Mouse (Mus musculus): ENCODE measurements around the gene Id3. TPM values are rescaled to one million over a fixed set of nuclear protein-coding genes. Genes with fewer than 3 reads are reported as not detected.

Id3 gene
- polyA plus RNA-seq, 1 experiment from 2014 or later, result 543 TPM

GRCm38 (mm10) chr4:136179456-136179855, 36.2 kb downstream of the Id3 start:
- Histone ChIP-seq H3K9ac (ENCODE audit: low read length) (no peak overlapping the region), H3K4me3 (ENCODE audit: low read depth, low read length) (no peak overlapping the region), H3K36me3 (ENCODE audit: control insufficient read depth, insufficient read depth, low read length) (no peaks in the 10 kb centered on the region), H3K27me3 (ENCODE audit: control insufficient read depth, insufficient read depth, low read length) (no peaks in the 10 kb centered on the region), H3K4me2 (no peak overlapping the region; the same call in 1 of the 2 replicates), H3K27ac (ENCODE audit: low read depth, low read length) (no peak overlapping the region), H3K4me1 (ENCODE audit: control insufficient read depth, insufficient read depth, low read length) (peaks cover 24% of the 10 kb centered on the region), H3K9me3 (ENCODE audit: control insufficient read depth, low read length) (no peaks in the 10 kb centered on the region)
- WGBS, result 91% methylated on average over 7 of the region's 7 CpGs
- DNase-seq (ENCODE audit: low spot score, missing footprints), result no peak
- ATAC-seq (ENCODE audit: low FRiP score), result no peak

- Histone ChIP-seq H3K27me3 (ENCODE audit: control insufficient read depth, insufficient read depth, low read length) (no peaks in the 10 kb centered on the region), H3K27ac (ENCODE audit: low read depth, low read length) (no peak overlapping the region), H3K9me3 (ENCODE audit: control insufficient read depth, low read length) (no peaks in the 10 kb centered on the region), H3K4me3 (ENCODE audit: low read depth, low read length) (peak overlapping the region; percentile 28), H3K9ac (ENCODE audit: low read length) (0 out of 2 replicates have a peak overlapping the region, but pooled peaks have one; percentile 44), H3K4me1 (ENCODE audit: control insufficient read depth, insufficient read depth, low read length) (peaks cover 24% of the 10 kb centered on the region), H3K4me2 (peak overlapping the region; percentile 49), H3K36me3 (ENCODE audit: control insufficient read depth, insufficient read depth, low read length) (no peaks in the 10 kb centered on the region)
- peak; percentile 99 for DNase-seq (ENCODE audit: low spot score, missing footprints)
- WGBS, result 4% methylated on average over 15 of the region's 15 CpGs
- peak; percentile 45 for ATAC-seq (ENCODE audit: low FRiP score)
Measured at GRCm38 (mm10) chr4:136179998-136180397, 36.7 kb downstream of the Id3 start.

- no peaks in the 10 kb centered on the region for H3K27me3 ChIP-seq (ENCODE audit: control insufficient read depth, insufficient read depth, low read length)
- ATAC-seq (ENCODE audit: low FRiP score) (peak; percentile 78), DNase-seq (ENCODE audit: low spot score, missing footprints) (no peak)
- H3K27ac ChIP-seq (ENCODE audit: low read depth, low read length), result no peak overlapping the region
- no peaks in the 10 kb centered on the region for H3K36me3 ChIP-seq (ENCODE audit: control insufficient read depth, insufficient read depth, low read length)
- H3K4me1 ChIP-seq (ENCODE audit: control insufficient read depth, insufficient read depth, low read length), result peaks cover 24% of the 10 kb centered on the region
- no peaks in the 10 kb centered on the region for H3K9me3 ChIP-seq (ENCODE audit: control insufficient read depth, low read length)
- peak overlapping the region; percentile 49 for H3K4me2 ChIP-seq
- H3K4me3 ChIP-seq (ENCODE audit: low read depth, low read length), result peak overlapping the region; percentile 28
- WGBS, result 19% methylated on average over 23 of the region's 23 CpGs
- 0 out of 2 replicates have a peak overlapping the region, but pooled peaks have one; percentile 44 for H3K9ac ChIP-seq (ENCODE audit: low read length)
Measured at GRCm38 (mm10) chr4:136180408-136181330, 37.4 kb downstream of the Id3 start.

GRCm38 (mm10) chr4:136181367-136181766, 38.1 kb downstream of the Id3 start:
- Histone ChIP-seq H3K4me1 (ENCODE audit: control insufficient read depth, insufficient read depth, low read length) (peaks cover 24% of the 10 kb centered on the region), H3K4me2 (no peak overlapping the region), H3K9ac (ENCODE audit: low read length) (no peak overlapping the region), H3K9me3 (ENCODE audit: control insufficient read depth, low read length) (no peaks in the 10 kb centered on the region), H3K4me3 (ENCODE audit: low read depth, low read length) (no peak overlapping the region), H3K27me3 (ENCODE audit: control insufficient read depth, insufficient read depth, low read length) (no peaks in the 10 kb centered on the region), H3K36me3 (ENCODE audit: control insufficient read depth, insufficient read depth, low read length) (no peaks in the 10 kb centered on the region), H3K27ac (ENCODE audit: low read depth, low read length) (no peak overlapping the region)
- ATAC-seq (ENCODE audit: low FRiP score) (no peak), DNase-seq (ENCODE audit: low spot score, missing footprints) (no peak)
- 29% methylated on average over 12 of the region's 12 CpGs for WGBS

- DNase-seq (ENCODE audit: low spot score, missing footprints) (no peak), ATAC-seq (ENCODE audit: low FRiP score) (no peak)
- Histone ChIP-seq H3K9me3 (ENCODE audit: control insufficient read depth, low read length) (no peaks in the 10 kb centered on the region), H3K27me3 (ENCODE audit: control insufficient read depth, insufficient read depth, low read length) (no peaks in the 10 kb centered on the region), H3K4me1 (ENCODE audit: control insufficient read depth, insufficient read depth, low read length) (peaks cover 6% of the 10 kb centered on the region), H3K9ac (ENCODE audit: low read length) (no peak overlapping the region), H3K27ac (ENCODE audit: low read depth, low read length) (no peak overlapping the region), H3K36me3 (ENCODE audit: control insufficient read depth, insufficient read depth, low read length) (no peaks in the 10 kb centered on the region), H3K4me3 (ENCODE audit: low read depth, low read length) (no peak overlapping the region), H3K4me2 (no peak overlapping the region)
- 86% methylated on average over 9 of the region's 9 CpGs for WGBS
Measured at GRCm38 (mm10) chr4:136185375-136185774, 42.1 kb downstream of the Id3 start.

- no peak overlapping the region for H3K4me2 ChIP-seq
- DNase-seq (ENCODE audit: low spot score, missing footprints) (no peak), ATAC-seq (ENCODE audit: low FRiP score) (no peak)
- H3K4me3 ChIP-seq (ENCODE audit: low read depth, low read length), result no peak overlapping the region
- no peaks in the 10 kb centered on the region for H3K9me3 ChIP-seq (ENCODE audit: control insufficient read depth, low read length)
- WGBS, result 89% methylated on average over 8 of the region's 8 CpGs
- no peaks in the 10 kb centered on the region for H3K4me1 ChIP-seq (ENCODE audit: control insufficient read depth, insufficient read depth, low read length)
- no peak overlapping the region for H3K9ac ChIP-seq (ENCODE audit: low read length)
- H3K27me3 ChIP-seq (ENCODE audit: control insufficient read depth, insufficient read depth, low read length), result no peaks in the 10 kb centered on the region
- no peaks in the 10 kb centered on the region for H3K36me3 ChIP-seq (ENCODE audit: control insufficient read depth, insufficient read depth, low read length)
- no peak overlapping the region for H3K27ac ChIP-seq (ENCODE audit: low read depth, low read length)
Measured at GRCm38 (mm10) chr4:136186315-136186714, 43.0 kb downstream of the Id3 start.

GRCm38 (mm10) chr4:136186739-136187472, 43.6 kb downstream of the Id3 start:
- Histone ChIP-seq H3K4me2 (no peak overlapping the region), H3K9me3 (ENCODE audit: control insufficient read depth, low read length) (no peaks in the 10 kb centered on the region), H3K36me3 (ENCODE audit: control insufficient read depth, insufficient read depth, low read length) (no peaks in the 10 kb centered on the region), H3K4me1 (ENCODE audit: control insufficient read depth, insufficient read depth, low read length) (no peaks in the 10 kb centered on the region), H3K27ac (ENCODE audit: low read depth, low read length) (no peak overlapping the region), H3K27me3 (ENCODE audit: control insufficient read depth, insufficient read depth, low read length) (no peaks in the 10 kb centered on the region), H3K4me3 (ENCODE audit: low read depth, low read length) (no peak overlapping the region), H3K9ac (ENCODE audit: low read length) (no peak overlapping the region)
- no peak for DNase-seq (ENCODE audit: low spot score, missing footprints)
- 92% methylated on average over 23 of the region's 23 CpGs for WGBS
- ATAC-seq (ENCODE audit: low FRiP score), result no peak

GRCm38 (mm10) chr4:136188973-136189737, 45.9 kb downstream of the Id3 start:
- Histone ChIP-seq H3K4me3 (ENCODE audit: low read depth, low read length) (no peak overlapping the region), H3K36me3 (ENCODE audit: control insufficient read depth, insufficient read depth, low read length) (peaks cover 6% of the 10 kb centered on the region; the same call in 1 of the 2 replicates), H3K27ac (ENCODE audit: low read depth, low read length) (no peak overlapping the region), H3K4me1 (ENCODE audit: control insufficient read depth, insufficient read depth, low read length) (no peaks in the 10 kb centered on the region), H3K9me3 (ENCODE audit: control insufficient read depth, low read length) (no peaks in the 10 kb centered on the region), H3K9ac (ENCODE audit: low read length) (no peak overlapping the region), H3K4me2 (no peak overlapping the region), H3K27me3 (ENCODE audit: control insufficient read depth, insufficient read depth, low read length) (no peaks in the 10 kb centered on the region)
- ATAC-seq (ENCODE audit: low FRiP score), result no peak
- 83% methylated on average over 6 of the region's 6 CpGs for WGBS
- DNase-seq (ENCODE audit: low spot score, missing footprints), result no peak
